10 mouse cellular contexts compared by ENCODE assay signal in genomic region chr15:99248972-99249371, GRCm38 (mm10). TPM values are rescaled to one million over a fixed set of nuclear protein-coding genes. Genes with fewer than 3 reads are reported as not detected.
DNase-seq lines count a peak whose midpoint lies in the region; ATAC-seq and TF ChIP-seq lines count a peak whose summit lies in the region.
"Had no signal": no experiment of that assay in that cellular context is flagged by ENCODE, and none has a peak within 500 bp of the region (broad histone marks: within the 10 kb centered on the region; RNA-seq: fewer than 3 reads in every experiment).

No protein-coding gene starts in this region.

- H3K4me1 ChIP-seq in ES-E14 (ENCODE audit: control insufficient read depth in 2 of 2, insufficient read depth in 2 of 2, low read length in 2 of 2, poor library complexity in 1 of 2), result peaks cover 0 to 27% of the 10 kb centered on the region in 2 experiments; a peak in 3 of 4 replicates
- H3K4me1 ChIP-seq in heart, embryonic 13.5 days, result peaks cover 53% of the 10 kb centered on the region
- H3K4me1 ChIP-seq in forebrain, embryonic 13.5 days, result peaks cover 19% of the 10 kb centered on the region

- ATAC-seq in heart, embryonic 13.5 days (ENCODE audit: extremely low read depth, insufficient number of reproducible peaks, low FRiP score, low TSS enrichment), result peak; percentile 4; the same call in 1 of the 2 replicates
- ATAC-seq in megakaryocyte-erythroid progenitor cell, adult 5-6 weeks (replicated peaks; ENCODE audit: low FRiP score, low TSS enrichment, poor library complexity, severe bottlenecking), result no peak
- no peak for ATAC-seq in forebrain, embryonic 13.5 days
- ATAC-seq: midbrain, embryonic 13.5 days had no signal

- H3K4me3 ChIP-seq in ES-E14 (ENCODE audit: insufficient read depth in 1 of 2, low read depth in 1 of 2, low read length in 2 of 2, poor library complexity in 1 of 2, severe bottlenecking in 1 of 2), result no peak overlapping the region
- peak overlapping the region; percentile 35 for H3K4me3 ChIP-seq in heart, embryonic 13.5 days
- no peak overlapping the region for H3K4me3 ChIP-seq in forebrain, embryonic 13.5 days
- H3K4me3 ChIP-seq: midbrain, embryonic 13.5 days had no signal

- H3K27ac ChIP-seq in ES-E14 (ENCODE audit: insufficient read depth, low read depth, low read length, poor library complexity, severe bottlenecking), result peak overlapping the region; percentile 45; the same call in 1 of the 2 replicates
- H3K27ac ChIP-seq in heart, embryonic 13.5 days (replicated peaks), result peak overlapping the region; percentile 96
- no peak overlapping the region for H3K27ac ChIP-seq in forebrain, embryonic 13.5 days
- H3K27ac ChIP-seq: midbrain, embryonic 13.5 days had no signal

- in situ Hi-C loops in ES-E14 (cut with MboI; ENCODE audit: low sequenced_read_pairs in 2 of 2, unreplicated experiment in 2 of 2), result no loop called here

- peak overlapping the region; percentile 23 for H3K9ac ChIP-seq in ES-E14 (ENCODE audit: insufficient read depth, low read depth, low read length, poor library complexity, severe bottlenecking)
- H3K9ac ChIP-seq in heart, embryonic 13.5 days, result peak overlapping the region; percentile 76
- H3K9ac ChIP-seq in forebrain, embryonic 13.5 days, result no peak overlapping the region
- H3K9ac ChIP-seq: midbrain, embryonic 13.5 days had no signal

- peak; percentile 56 for DNase-seq in cerebellum, adult 11-12 months
- no peak for DNase-seq in cerebellum, postnatal 4 days (ENCODE audit: low spot score in 2 of 2)
- DNase-seq in ES-E14 (ENCODE audit: low read depth, low spot score), result no peak
- DNase-seq in left cerebral cortex, postnatal 14 days (ENCODE audit: low spot score in 2 of 2), result peak; percentile 83 to 88
- DNase-seq in ovary, postnatal 10 days (ENCODE audit: low spot score), result no peak

- 38% methylated on average over 9 of the region's 9 CpGs for WGBS in heart, embryonic 13.5 days
- WGBS in forebrain, embryonic 13.5 days, result 88% methylated on average over 9 of the region's 9 CpGs

- H3K27me3 ChIP-seq in heart, embryonic 13.5 days (replicated peaks), result no peaks in the 10 kb centered on the region
- H3K27me3 ChIP-seq in forebrain, embryonic 13.5 days, result no peaks in the 10 kb centered on the region
- H3K27me3 ChIP-seq: midbrain, embryonic 13.5 days had no signal

- intact Hi-C loops in left cerebral cortex, postnatal 14 days (cut with DNase I), result no loop called here

- peak overlapping the region; percentile 92 for H3K4me2 ChIP-seq in heart, embryonic 13.5 days
- no peak overlapping the region for H3K4me2 ChIP-seq in forebrain, embryonic 13.5 days
- H3K4me2 ChIP-seq: liver, embryonic 11.5 days; midbrain, embryonic 13.5 days had no signal

- no peaks in the 10 kb centered on the region for H3K9me3 ChIP-seq in ES-E14 (ENCODE audit: control insufficient read depth, insufficient read depth, low read depth, low read length)
- H3K9me3 ChIP-seq in heart, embryonic 13.5 days, result no peaks in the 10 kb centered on the region
- no peaks in the 10 kb centered on the region for H3K9me3 ChIP-seq in forebrain, embryonic 13.5 days (replicated peaks)
- H3K9me3 ChIP-seq: midbrain, embryonic 13.5 days had no signal

- H3K36me3 ChIP-seq in ES-E14 (ENCODE audit: control insufficient read depth, insufficient read depth, low read length, poor library complexity, severe bottlenecking), result peaks cover 41% of the 10 kb centered on the region
- H3K36me3 ChIP-seq in heart, embryonic 13.5 days, result peaks cover 59% of the 10 kb centered on the region
- H3K36me3 ChIP-seq in forebrain, embryonic 13.5 days (ENCODE audit: poor library complexity, severe bottlenecking), result peaks cover 63% of the 10 kb centered on the region

TF ChIP-seq in ES-E14, 5 proteins besides CTCF, POLR2A, EP300 and RAD21:
- TF ChIP-seq HCFC1 (IDR thresholded peaks at IDR 0.05; ENCODE audit: borderline replicate concordance, insufficient read depth, low read length), result no peak

RNA-seq across cellular contexts. Expression of gene Mcrs1, which starts 2.8 kb away (rescaled TPM):
- 113 and 127 TPM in 2 replicates for total RNA-seq in ES-E14 (2012; rRNA removed)
- polyA plus RNA-seq in heart, embryonic 13.5 days (2015; fragmentation: Nextera tagmentation; extraction: Ambion mirVana), result 149 TPM in 2 replicates
- total RNA-seq in left cerebral cortex, postnatal 14 days (2021), result 10 to 100 TPM; 93.7 to 99.6 TPM
- total RNA-seq in megakaryocyte-erythroid progenitor cell, adult 5-6 weeks (2014; fragmentation: Nextera tagmentation), result 59.7 and 60.4 TPM in 2 replicates
- total RNA-seq in megakaryocyte-erythroid progenitor cell, adult 5-6 weeks (2017), result 23.4 and 35.3 TPM in 2 replicates
- 198 and 213 TPM in 2 replicates for polyA plus RNA-seq in forebrain, embryonic 13.5 days (2015; fragmentation: Nextera tagmentation; extraction: Ambion mirVana)

RNA-seq across cellular contexts. Expression of gene Kcnh3, which starts 24.3 kb away (rescaled TPM):
- 2.9 and 6.6 TPM in 2 replicates for total RNA-seq in ES-E14 (2012; rRNA removed)
- polyA plus RNA-seq in heart, embryonic 13.5 days (2015; fragmentation: Nextera tagmentation; extraction: Ambion mirVana), result 0.19 and 0.45 TPM in 2 replicates
- total RNA-seq in left cerebral cortex, postnatal 14 days (2021), result 100 to 1,000 TPM; 161 to 175 TPM
- not detected in 2 replicates for total RNA-seq in megakaryocyte-erythroid progenitor cell, adult 5-6 weeks (2014; fragmentation: Nextera tagmentation)
- not detected in 2 replicates for total RNA-seq in megakaryocyte-erythroid progenitor cell, adult 5-6 weeks (2017)
- 2.3 and 2.5 TPM in 2 replicates for polyA plus RNA-seq in forebrain, embryonic 13.5 days (2015; fragmentation: Nextera tagmentation; extraction: Ambion mirVana)

RNA-seq across cellular contexts. Expression of gene Prpf40b, which starts 45.9 kb away (rescaled TPM):
- total RNA-seq in ES-E14 (2012; rRNA removed), result 42.4 and 86.2 TPM in 2 replicates
- 37.4 and 41.5 TPM in 2 replicates for polyA plus RNA-seq in heart, embryonic 13.5 days (2015; fragmentation: Nextera tagmentation; extraction: Ambion mirVana)
- total RNA-seq in left cerebral cortex, postnatal 14 days (2021), result 10 to 100 TPM; 95.4 to 99.5 TPM
- 26.2 and 41.2 TPM in 2 replicates for total RNA-seq in megakaryocyte-erythroid progenitor cell, adult 5-6 weeks (2014; fragmentation: Nextera tagmentation)
- 1.4 and 3.5 TPM in 2 replicates for total RNA-seq in megakaryocyte-erythroid progenitor cell, adult 5-6 weeks (2017)
- polyA plus RNA-seq in forebrain, embryonic 13.5 days (2015; fragmentation: Nextera tagmentation; extraction: Ambion mirVana), result 98.6 and 107 TPM in 2 replicates

RNA-seq across cellular contexts. Expression of gene Fam186b, which starts 46.7 kb away (rescaled TPM):
- 0.37 and 0.40 TPM in 2 replicates for total RNA-seq in ES-E14 (2012; rRNA removed)
- polyA plus RNA-seq in heart, embryonic 13.5 days (2015; fragmentation: Nextera tagmentation; extraction: Ambion mirVana), result 0.40 and 0.52 TPM in 2 replicates
- 1 to 10 TPM; 1.7 to 2.2 TPM for total RNA-seq in left cerebral cortex, postnatal 14 days (2021)
- not detected in 2 replicates for total RNA-seq in megakaryocyte-erythroid progenitor cell, adult 5-6 weeks (2014; fragmentation: Nextera tagmentation)
- total RNA-seq in megakaryocyte-erythroid progenitor cell, adult 5-6 weeks (2017), result not detected in 2 replicates
- 0.28 TPM in 1 of 2 replicates, not detected in the other for polyA plus RNA-seq in forebrain, embryonic 13.5 days (2015; fragmentation: Nextera tagmentation; extraction: Ambion mirVana)

Comparison
In these comparisons a context has a peak if more than half of its experiments do, and no peak if none do; other contexts are left out.
1. DNase-seq: peak in cerebellum, adult 11-12 months (single experiment) and left cerebral cortex, postnatal 14 days (2 of 2); none in cerebellum, postnatal 4 days (0 of 2), ES-E14 (single experiment) and ovary, postnatal 10 days (single experiment).
2. RNA of gene Kcnh3, which starts 24.3 kb away (total RNA-seq): 161 to 175 TPM in left cerebral cortex, postnatal 14 days; 2.9 to 6.6 TPM in ES-E14 and not detected in megakaryocyte-erythroid progenitor cell, adult 5-6 weeks; every median in the first group is over 10 times any median in the second.